Mouse (Mus musculus): ENCODE measurements around the gene Slc38a11. TPM values are rescaled to one million over a fixed set of nuclear protein-coding genes. Genes with fewer than 3 reads are reported as not detected.

Slc38a11 gene
- polyA plus RNA-seq, 1 experiment from 2014 or later: not detected

DNA sequence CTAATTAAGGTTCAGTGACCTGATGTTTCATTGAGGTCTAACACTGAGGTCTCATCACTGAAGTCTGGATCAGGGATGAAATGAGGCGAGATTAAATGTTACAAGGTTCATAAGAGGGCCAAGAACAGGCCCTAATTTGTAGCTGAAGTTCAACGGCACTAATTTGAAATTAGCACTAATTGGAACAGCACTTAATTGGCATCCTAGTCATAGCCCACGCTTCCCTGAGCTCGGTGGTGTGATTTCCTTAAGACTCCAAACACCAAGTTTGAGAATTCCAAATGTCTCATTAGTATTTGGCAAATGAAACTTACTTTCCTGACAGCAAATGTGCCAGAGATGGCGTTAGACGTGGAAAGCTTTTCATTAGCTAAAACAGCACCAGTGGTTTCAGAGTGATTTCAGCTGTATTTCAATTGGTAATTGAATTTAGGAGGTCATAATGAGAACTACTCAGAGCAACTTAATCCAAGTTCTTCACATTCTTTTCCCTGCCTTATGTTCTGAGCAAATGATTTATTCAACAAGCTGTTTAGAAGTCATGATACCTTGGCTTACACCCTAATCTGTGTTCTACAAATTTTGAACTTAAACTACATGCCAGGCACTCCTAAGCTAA lies 88.3 kb downstream of the Slc38a11 start:
- Histone ChIP-seq H3K4me3 (ENCODE audit: low read depth, low read length) (no peak overlapping the region), H3K4me2 (replicated peaks; ENCODE audit: low read depth, low read length) (no peak overlapping the region), H3K27ac (ENCODE audit: low read length) (no peak overlapping the region), H3K9me3 (ENCODE audit: control insufficient read depth, low read depth, low read length) (no peaks in the 10 kb centered on the region), H3K9ac (replicated peaks; ENCODE audit: low read depth, low read length) (no peak overlapping the region), H3K4me1 (ENCODE audit: control insufficient read depth, insufficient read depth, low read length) (peaks cover 4% of the 10 kb centered on the region; the same call in 1 of the 2 replicates), H3K27me3 (ENCODE audit: control insufficient read depth, insufficient read depth, low read length) (no peaks in the 10 kb centered on the region), H3K36me3 (ENCODE audit: control insufficient read depth, insufficient read depth, low read length) (no peaks in the 10 kb centered on the region)
- WGBS: 72% methylated on average over 6 of the region's 6 CpGs
- no peak for ATAC-seq (ENCODE audit: insufficient number of reproducible peaks, insufficient read depth, low FRiP score, low read depth)

DNA sequence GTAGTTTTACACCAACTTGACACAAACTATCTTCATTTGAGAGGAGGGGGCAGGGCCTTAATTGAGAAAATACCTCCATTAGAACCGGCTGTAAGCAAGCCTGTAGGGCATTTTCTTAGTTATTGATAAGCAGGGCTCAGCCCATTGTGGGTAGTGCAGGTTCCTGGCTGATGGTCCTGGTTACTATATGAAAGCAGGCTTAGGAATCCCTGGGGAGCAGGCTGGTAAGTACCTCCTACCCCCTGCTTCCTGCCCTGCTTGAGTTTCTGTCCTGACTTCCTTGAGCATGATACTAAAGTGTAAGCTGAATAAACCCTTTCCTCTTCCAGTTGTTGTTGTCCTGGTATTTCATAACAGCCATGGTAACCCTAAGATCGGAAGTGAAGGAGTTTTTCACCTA lies 89.9 kb downstream of the Slc38a11 start:
- 64% methylated on average over 2 of the region's 2 CpGs for WGBS
- Histone ChIP-seq H3K27me3 (ENCODE audit: control insufficient read depth, insufficient read depth, low read length) (no peaks in the 10 kb centered on the region), H3K27ac (ENCODE audit: low read length) (no peak overlapping the region), H3K9ac (replicated peaks; ENCODE audit: low read depth, low read length) (no peak overlapping the region), H3K9me3 (ENCODE audit: control insufficient read depth, low read depth, low read length) (no peaks in the 10 kb centered on the region), H3K4me2 (replicated peaks; ENCODE audit: low read depth, low read length) (no peak overlapping the region), H3K36me3 (ENCODE audit: control insufficient read depth, insufficient read depth, low read length) (no peaks in the 10 kb centered on the region), H3K4me1 (ENCODE audit: control insufficient read depth, insufficient read depth, low read length) (peaks cover 1% of the 10 kb centered on the region; the same call in 1 of the 2 replicates), H3K4me3 (ENCODE audit: low read depth, low read length) (no peak overlapping the region)
- no peak for ATAC-seq (ENCODE audit: insufficient number of reproducible peaks, insufficient read depth, low FRiP score, low read depth)

DNA sequence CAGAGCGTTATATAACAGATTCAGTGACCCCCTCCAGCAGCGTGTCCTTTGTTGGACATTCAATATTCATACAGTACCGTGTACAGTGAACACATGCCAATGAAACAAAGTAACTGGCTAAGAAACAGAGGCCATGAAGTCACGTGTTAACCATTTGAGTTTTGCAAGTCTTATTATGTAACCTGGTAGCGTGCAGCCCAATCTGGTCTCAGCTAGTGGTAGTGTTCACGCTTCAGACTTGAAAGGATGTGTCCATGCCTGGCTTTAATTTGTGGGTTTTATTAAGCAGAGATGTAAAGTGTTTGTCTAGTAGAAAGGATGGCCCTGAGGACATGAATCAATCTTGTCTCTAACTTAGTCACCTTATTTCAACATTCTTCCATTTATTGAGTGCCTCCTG lies 95.1 kb downstream of the Slc38a11 start:
- Histone ChIP-seq H3K4me2 (replicated peaks; ENCODE audit: low read depth, low read length) (no peak overlapping the region), H3K9me3 (ENCODE audit: control insufficient read depth, low read depth, low read length) (no peaks in the 10 kb centered on the region), H3K4me3 (ENCODE audit: low read depth, low read length) (no peak overlapping the region), H3K4me1 (ENCODE audit: control insufficient read depth, insufficient read depth, low read length) (no peaks in the 10 kb centered on the region), H3K27me3 (ENCODE audit: control insufficient read depth, insufficient read depth, low read length) (no peaks in the 10 kb centered on the region), H3K27ac (ENCODE audit: low read length) (no peak overlapping the region), H3K9ac (replicated peaks; ENCODE audit: low read depth, low read length) (no peak overlapping the region), H3K36me3 (ENCODE audit: control insufficient read depth, insufficient read depth, low read length) (no peaks in the 10 kb centered on the region)
- no peak for ATAC-seq (ENCODE audit: insufficient number of reproducible peaks, insufficient read depth, low FRiP score, low read depth)
- WGBS: 93% methylated on average over 6 of the region's 6 CpGs

DNA sequence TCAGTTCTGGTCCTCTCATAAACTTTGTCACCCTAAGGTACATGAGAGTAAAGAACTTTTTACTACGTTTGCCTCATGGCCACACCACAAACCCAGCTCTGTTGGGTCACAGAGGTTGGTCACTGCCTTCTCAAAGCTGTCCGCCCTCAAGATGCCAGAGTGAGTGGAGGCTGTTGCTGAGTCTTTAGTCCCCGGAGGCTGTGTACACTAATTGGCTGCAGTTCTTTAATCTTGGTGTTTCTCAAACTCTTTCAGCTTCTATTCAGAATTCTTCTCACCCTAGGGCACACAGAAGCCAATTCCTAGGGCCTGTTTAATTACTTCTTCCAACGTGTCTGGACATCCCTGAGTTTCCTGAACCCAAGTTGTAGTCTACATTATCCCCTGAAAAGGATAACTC lies 96.0 kb downstream of the Slc38a11 start:
- no peak for ATAC-seq (ENCODE audit: insufficient number of reproducible peaks, insufficient read depth, low FRiP score, low read depth)
- Histone ChIP-seq H3K27me3 (ENCODE audit: control insufficient read depth, insufficient read depth, low read length) (no peaks in the 10 kb centered on the region), H3K4me1 (ENCODE audit: control insufficient read depth, insufficient read depth, low read length) (no peaks in the 10 kb centered on the region), H3K27ac (ENCODE audit: low read length) (no peak overlapping the region), H3K9me3 (ENCODE audit: control insufficient read depth, low read depth, low read length) (no peaks in the 10 kb centered on the region), H3K4me2 (replicated peaks; ENCODE audit: low read depth, low read length) (no peak overlapping the region), H3K36me3 (ENCODE audit: control insufficient read depth, insufficient read depth, low read length) (no peaks in the 10 kb centered on the region), H3K4me3 (ENCODE audit: low read depth, low read length) (no peak overlapping the region), H3K9ac (replicated peaks; ENCODE audit: low read depth, low read length) (no peak overlapping the region)
- 49% methylated on average over 4 of the region's 4 CpGs for WGBS

DNA sequence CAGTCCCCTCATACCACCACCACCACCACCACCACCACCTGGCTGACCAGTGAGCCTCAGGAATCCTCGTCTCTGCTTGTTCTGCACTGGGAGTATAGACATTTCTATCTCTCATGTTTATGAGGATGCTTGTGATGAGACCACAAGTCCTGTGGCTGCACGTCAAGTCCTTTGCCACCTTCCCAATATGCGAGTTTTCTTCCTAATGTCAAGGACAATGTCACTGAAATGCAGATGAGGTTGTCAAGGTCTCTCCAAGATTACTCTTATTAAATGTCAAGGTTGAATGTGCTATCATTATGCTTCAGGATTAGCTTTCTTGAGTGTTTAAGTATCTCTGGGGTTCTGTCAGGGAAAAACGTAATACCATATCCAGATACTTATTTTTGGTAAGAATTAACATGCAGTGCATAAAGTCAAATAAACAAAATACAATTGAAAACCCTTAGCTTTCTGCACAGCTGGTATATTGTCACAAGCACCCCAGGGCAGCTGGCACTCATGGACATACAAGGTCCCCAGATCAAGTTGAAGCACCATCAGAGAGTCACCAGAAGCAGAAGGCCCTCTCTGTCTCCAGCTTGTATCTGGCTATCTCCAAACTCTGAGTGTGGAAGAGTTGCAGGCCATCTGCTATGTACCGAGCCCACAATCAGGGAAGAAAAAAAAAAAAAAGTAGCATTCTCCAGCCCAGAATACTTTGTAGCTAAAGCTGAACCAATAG lies 97.1 kb downstream of the Slc38a11 start:
- Histone ChIP-seq H3K4me3 (ENCODE audit: low read depth, low read length) (no peak overlapping the region), H3K4me1 (ENCODE audit: control insufficient read depth, insufficient read depth, low read length) (no peaks in the 10 kb centered on the region), H3K27ac (ENCODE audit: low read length) (no peak overlapping the region), H3K36me3 (ENCODE audit: control insufficient read depth, insufficient read depth, low read length) (no peaks in the 10 kb centered on the region), H3K9me3 (ENCODE audit: control insufficient read depth, low read depth, low read length) (no peaks in the 10 kb centered on the region), H3K27me3 (ENCODE audit: control insufficient read depth, insufficient read depth, low read length) (no peaks in the 10 kb centered on the region), H3K9ac (replicated peaks; ENCODE audit: low read depth, low read length) (no peak overlapping the region), H3K4me2 (replicated peaks; ENCODE audit: low read depth, low read length) (no peak overlapping the region)
- 72% methylated on average over 5 of the region's 5 CpGs for WGBS
- no peak for ATAC-seq (ENCODE audit: insufficient number of reproducible peaks, insufficient read depth, low FRiP score, low read depth)

Small RNA genes within 50 kb of the gene (microRNA-seq; reads per million reads assigned to microRNA genes)
- not detected for gene Mir6337

Other genes with a start within 250 kb of the Slc38a11 start
- 17.2 and 17.4 TPM in 2 replicates for gene Cobll1, start 124.6 kb downstream of the Slc38a11 start, polyA plus RNA-seq (2014; fragmentation: Nextera tagmentation; extraction: Ambion mirVana)
- gene Scn3a, start 203.6 kb upstream of the Slc38a11 start, polyA plus RNA-seq (2014; fragmentation: Nextera tagmentation; extraction: Ambion mirVana): 1.9 and 3.4 TPM in 2 replicates

All from stomach, embryonic 14.5 days (tissue).